Mouse (Mus musculus) liver, postnatal 0 days (tissue): ENCODE results near the gene Cd48. TPM values are rescaled to one million over a fixed set of nuclear protein-coding genes. Genes with fewer than 3 reads are reported as not detected.

Experiments
- ATAC-seq: fragments of 200-750 bp; cut with Nextera tagmentation; 2 replicates; pipeline ENCODE4 v1.8.0; 2017; ENCODE audit warnings: mild to moderate bottlenecking, moderate library complexity
- DNase-seq: peaks from one replicate; pipeline ENCODE4 v3.0.0-alpha.2; 2016
- H3K27ac ChIP-seq: fragments of 300-500 bp; sonication (generic); 2 replicates; pipeline ENCODE4 v1.5.1; 2014; ENCODE audit warnings: antibody characterized with exemption, moderate library complexity, mild to moderate bottlenecking, low read depth
- H3K27me3 ChIP-seq: fragments of 300-500 bp; sonication (generic); 2 replicates; pipeline ENCODE4 v1.6.1; 2014; ENCODE audit warnings: low read length, control low read depth, mixed read lengths; ENCODE audit not compliant: insufficient read depth
- H3K36me3 ChIP-seq: fragments of 300-500 bp; sonication (generic); replicated peaks from 2 replicates; pipeline ENCODE4 v1.6.1; 2014; ENCODE audit warnings: mild to moderate bottlenecking, control low read depth, low read length, moderate library complexity, mixed read lengths; ENCODE audit not compliant: insufficient read depth
- H3K4me1 ChIP-seq: fragments of 300-500 bp; sonication (generic); 2 replicates; pipeline ENCODE4 v1.6.1; 2014; ENCODE audit warnings: antibody characterized with exemption, mild to moderate bottlenecking, control low read depth; ENCODE audit not compliant: insufficient read depth
- H3K4me2 ChIP-seq: fragments of 300-500 bp; sonication (generic); 2 replicates; pipeline ENCODE4 v1.6.1; 2014; ENCODE audit warnings: low read depth, mild to moderate bottlenecking, low read length, moderate library complexity, mixed read lengths
- H3K4me3 ChIP-seq: fragments of 300-500 bp; sonication (generic); 2 replicates; pipeline ENCODE4 v1.5.1; 2014; ENCODE audit warnings: low read depth, low read length
- H3K9ac ChIP-seq: fragments of 300-500 bp; sonication (generic); replicated peaks from 2 replicates; pipeline ENCODE4 v1.6.1; 2014; ENCODE audit warnings: mild to moderate bottlenecking, moderate library complexity
- H3K9me3 ChIP-seq: fragments of 300-500 bp; sonication (generic); 2 replicates; pipeline ENCODE4 v1.6.1; 2016; ENCODE audit warnings: mild to moderate bottlenecking, control low read depth, low read length, mixed read lengths
- CTCF ChIP-seq: sonication (generic); IDR thresholded peaks from 2 replicates; pipeline ENCODE4 v1.5.1; 2016; ENCODE audit warnings: antibody characterized with exemption, low read depth
- EP300 ChIP-seq: IDR thresholded peaks from 2 replicates; pipeline ENCODE4 v1.6.1; 2016; ENCODE audit warnings: antibody characterized with exemption, low read depth, mild to moderate bottlenecking
- WGBS: fragments of 180-500 bp; shearing (Covaris S2); extraction: QIAGEN DNeasy Blood & Tissue Kit; methylation state at CpG from one replicate; pipeline ENCODE4 v1.1.7; 2014; ENCODE audit not compliant: insufficient replicate concordance; 5-methylcytosine and 5-hydroxymethylcytosine counted together
- polyA plus RNA-seq: library from polyadenylated mRNA; unstranded; fragments of >200 nt; fragmentation: Nextera tagmentation; extraction: Ambion mirVana; gene quantifications from 2 replicates; pipeline ENCODE4 v1.2.1, GENCODE M21; 2015

The Cd48 gene
- polyA plus RNA-seq = 17.2 and 17.9 TPM in 2 replicates

DNA sequence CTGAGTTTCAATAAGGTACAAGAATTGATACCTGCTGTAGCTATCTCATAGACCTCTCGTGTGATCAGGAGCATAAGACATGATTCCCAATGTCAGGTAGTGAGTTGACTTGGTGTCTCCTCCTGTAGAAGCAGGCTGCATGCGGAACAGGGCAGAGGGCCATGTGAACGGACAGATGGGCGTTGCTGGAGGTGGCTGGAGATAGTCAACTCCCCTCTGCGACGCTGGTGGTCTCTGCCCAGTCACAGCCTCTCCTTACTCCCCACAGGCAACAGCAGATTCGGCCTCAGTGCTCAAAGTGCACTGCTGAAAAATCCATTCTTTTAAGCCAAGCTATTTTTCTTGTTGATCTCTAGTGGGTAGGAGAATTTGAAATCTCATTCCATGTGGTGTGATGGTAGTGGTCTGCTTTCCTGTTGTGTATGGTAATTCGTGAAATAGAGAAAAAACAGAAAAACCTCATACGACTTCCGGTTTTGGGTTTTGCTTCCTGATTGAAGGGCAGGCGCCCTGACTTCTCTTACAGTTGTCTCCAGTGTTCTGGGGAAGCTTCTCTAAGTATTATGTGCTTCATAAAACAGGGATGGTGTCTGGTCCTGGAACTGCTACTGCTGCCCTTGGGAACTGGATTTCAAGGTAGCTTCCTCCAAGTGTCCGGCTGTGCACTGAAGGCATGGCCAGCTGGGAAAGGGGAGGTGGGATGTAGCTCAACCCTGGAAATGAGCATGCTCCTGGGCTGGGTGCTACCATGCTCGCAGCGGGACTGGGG, at the start of gene Cd48:
Gene Cd48 (plus strand): TSS at position 479 of the 769 bp plus-strand sequence.
- H3K9ac ChIP-seq = no peak within 1 kb of the TSS; the same call in 1 of the 2 replicates
- peaks cover 6% of the 10 kb centered on the region for H3K4me1 ChIP-seq
- no peak for ATAC-seq
- no peak for DNase-seq
- no peaks in the 10 kb centered on the region for H3K27me3 ChIP-seq
- H3K9me3 ChIP-seq = no peaks in the 10 kb centered on the region
- H3K27ac ChIP-seq = peak within 1 kb of the TSS; percentile 64
- 41% methylated on average over 14 of the region's 14 CpGs for WGBS
- peak within 1 kb of the TSS; percentile 42 for H3K4me3 ChIP-seq
- TF ChIP-seq EP300 (no peak), CTCF (no peak)
- no peaks in the 10 kb centered on the region for H3K36me3 ChIP-seq
- peak within 1 kb of the TSS; percentile 67 for H3K4me2 ChIP-seq

DNA sequence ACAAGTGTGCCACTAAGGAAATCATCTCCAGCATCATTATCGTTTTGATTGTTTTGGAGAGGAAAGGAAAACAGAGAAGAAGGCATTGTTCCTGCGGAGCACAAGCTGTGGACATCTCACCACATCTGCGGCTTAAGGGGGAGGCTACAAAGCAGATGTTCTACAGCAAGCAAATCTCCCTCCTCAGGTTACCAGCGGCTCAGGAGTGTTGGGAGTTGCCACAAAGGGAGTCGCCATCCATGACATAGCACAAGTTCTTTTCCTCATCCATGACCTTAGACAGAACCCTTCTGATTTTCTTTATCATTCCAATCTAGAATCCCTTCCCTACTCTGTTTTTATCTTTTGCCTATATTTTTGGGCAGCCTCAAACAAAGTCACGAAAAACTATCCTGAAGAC, 46.1 kb upstream of the Cd48 start:
- ATAC-seq = no peak
- Histone ChIP-seq H3K27ac (no peak overlapping the region), H3K9me3 (no peaks in the 10 kb centered on the region), H3K4me3 (no peak overlapping the region), H3K4me1 (peaks cover 7% of the 10 kb centered on the region), H3K36me3 (no peaks in the 10 kb centered on the region), H3K27me3 (no peaks in the 10 kb centered on the region), H3K4me2 (no peak overlapping the region), H3K9ac (no peak overlapping the region)
- WGBS = 59% methylated on average over 6 of the region's 6 CpGs
- TF ChIP-seq EP300 = no peak
- no peak for TF ChIP-seq CTCF
- no peak for DNase-seq

DNA sequence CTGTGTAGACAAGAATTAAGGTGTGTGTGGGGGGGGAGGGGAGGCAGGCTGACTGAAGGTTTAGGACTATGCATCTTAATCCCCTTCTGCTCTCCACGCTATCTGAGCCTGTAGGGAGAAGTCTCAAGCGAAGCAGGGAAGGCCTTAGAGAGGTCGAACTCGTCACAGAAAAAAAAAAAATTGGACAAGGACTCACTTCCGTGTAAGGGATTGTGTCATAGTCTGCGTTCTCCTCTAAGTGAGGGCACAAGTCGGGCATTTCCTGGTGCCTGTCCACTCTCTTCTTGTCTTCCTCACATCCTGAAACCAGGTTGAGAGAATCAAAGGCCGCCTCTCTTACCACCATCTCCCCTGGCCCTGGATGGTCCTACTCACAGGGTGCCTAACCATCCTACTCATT, 44.7 kb upstream of the Cd48 start:
- TF ChIP-seq CTCF (no peak), EP300 (no peak)
- H3K4me2 ChIP-seq = no peak overlapping the region
- no peaks in the 10 kb centered on the region for H3K9me3 ChIP-seq
- H3K27me3 ChIP-seq = no peaks in the 10 kb centered on the region
- DNase-seq (no peak), ATAC-seq (peak; percentile 23; the same call in 1 of the 2 replicates)
- no peak overlapping the region for H3K4me3 ChIP-seq
- 0 out of 2 replicates have a peak, but pooled peaks cover 2% of the 10 kb centered on the region for H3K4me1 ChIP-seq
- WGBS = 64% methylated on average over 8 of the region's 8 CpGs
- H3K9ac ChIP-seq = no peak overlapping the region
- H3K27ac ChIP-seq = no peak overlapping the region
- no peaks in the 10 kb centered on the region for H3K36me3 ChIP-seq

DNA sequence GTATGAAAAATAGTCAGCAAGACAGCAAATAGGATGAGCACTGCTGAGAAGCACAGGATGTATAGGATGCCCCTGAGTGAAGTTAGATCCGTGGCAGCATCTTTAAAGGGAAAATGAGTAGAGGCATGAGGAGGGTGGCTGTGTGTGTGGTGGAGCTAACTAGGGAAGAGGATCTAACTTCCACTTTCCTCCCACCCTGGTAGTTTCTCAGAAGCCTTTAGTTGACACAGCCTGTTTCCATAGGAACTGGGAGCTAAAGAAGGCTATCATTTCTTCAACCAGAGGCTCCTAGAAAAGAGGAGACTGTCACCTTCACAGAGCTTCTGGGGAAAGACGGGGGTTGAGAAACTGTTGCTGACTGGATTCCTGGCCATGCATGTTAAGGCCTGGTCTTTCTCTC, 43.1 kb upstream of the Cd48 start:
- DNase-seq (no peak), ATAC-seq (no peak)
- H3K27me3 ChIP-seq = no peaks in the 10 kb centered on the region
- H3K36me3 ChIP-seq = no peaks in the 10 kb centered on the region
- H3K4me2 ChIP-seq = no peak overlapping the region
- no peaks in the 10 kb centered on the region for H3K4me1 ChIP-seq
- H3K9me3 ChIP-seq = no peaks in the 10 kb centered on the region
- TF ChIP-seq EP300 = no peak
- no peak for TF ChIP-seq CTCF
- 55% methylated on average over 2 of the region's 2 CpGs for WGBS
- no peak overlapping the region for H3K4me3 ChIP-seq
- no peak overlapping the region for H3K27ac ChIP-seq
- H3K9ac ChIP-seq = no peak overlapping the region

DNA sequence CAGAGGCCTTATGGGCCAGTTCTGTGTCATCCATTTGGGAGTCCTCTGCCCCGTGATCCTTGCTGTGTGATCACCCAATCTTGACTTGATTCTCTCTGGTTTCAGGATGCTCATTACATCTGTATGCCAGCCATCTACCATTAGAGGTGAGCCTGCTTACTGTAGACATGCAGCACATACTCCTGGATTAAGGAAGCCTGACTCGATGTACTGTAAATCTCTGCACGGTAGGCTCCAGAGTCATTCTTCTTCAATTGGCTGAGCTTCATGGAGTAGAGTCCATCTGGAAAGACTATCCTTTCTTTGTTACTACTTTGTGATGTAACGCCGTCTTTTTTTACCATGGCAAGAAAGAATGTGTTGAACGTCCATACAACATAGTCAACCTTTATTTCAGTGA, 41.0 kb upstream of the Cd48 start:
- Histone ChIP-seq H3K4me2 (no peak overlapping the region), H3K27me3 (no peaks in the 10 kb centered on the region), H3K9me3 (no peaks in the 10 kb centered on the region), H3K27ac (no peak overlapping the region), H3K4me1 (no peaks in the 10 kb centered on the region), H3K9ac (no peak overlapping the region), H3K36me3 (no peaks in the 10 kb centered on the region), H3K4me3 (no peak overlapping the region)
- ATAC-seq = no peak
- TF ChIP-seq EP300 = no peak
- TF ChIP-seq CTCF = no peak
- DNase-seq = no peak
- WGBS = 83% methylated on average over 6 of the region's 6 CpGs

DNA sequence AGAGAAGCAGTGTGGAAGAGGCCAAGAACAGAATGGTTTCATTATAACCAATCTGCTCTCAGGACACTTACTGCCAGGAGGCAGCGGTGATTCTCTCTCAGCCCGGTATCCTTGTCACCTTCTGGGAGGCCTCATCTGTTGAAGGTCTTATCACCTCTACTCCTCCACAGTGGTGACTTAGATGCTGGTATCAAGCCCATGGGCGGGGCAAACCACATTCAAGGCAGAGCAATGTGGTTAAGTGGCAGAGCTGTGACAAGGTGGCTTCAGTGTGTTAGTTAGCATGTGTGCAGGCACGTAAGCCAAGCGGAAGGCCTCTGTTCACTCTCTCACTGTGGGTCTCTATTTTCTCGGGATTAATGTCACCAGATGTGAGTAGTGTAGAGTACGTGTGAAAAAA, 38.2 kb upstream of the Cd48 start:
- ATAC-seq (peak; percentile 84), DNase-seq (peak; percentile 39)

More for the DNA sequence above, 38.2 kb upstream of the Cd48 start:
- no peak overlapping the region for H3K4me3 ChIP-seq
- TF ChIP-seq CTCF (no peak), EP300 (peak; percentile 64)
- H3K27ac ChIP-seq = no peak overlapping the region
- no peak overlapping the region for H3K4me2 ChIP-seq
- H3K9me3 ChIP-seq = no peaks in the 10 kb centered on the region
- WGBS = 47% methylated on average over 7 of the region's 7 CpGs
- no peaks in the 10 kb centered on the region for H3K4me1 ChIP-seq
- H3K27me3 ChIP-seq = no peaks in the 10 kb centered on the region
- H3K9ac ChIP-seq = no peak overlapping the region
- H3K36me3 ChIP-seq = no peaks in the 10 kb centered on the region
